Mouse (Mus musculus): ENCODE data around the gene Crispld2.

The Crispld2 gene

GRCm38 (mm10) chr8:120084783-120085182 is 92.5 kb downstream of the Crispld2 start:
- in situ Hi-C loops (cut with MboI; ENCODE audit: low pct_unique_long_range_greater_than_20kb in 1 of 2, low sequenced_read_pairs in 2 of 2, unreplicated experiment in 1 of 2), result no loop called here

GRCm38 (mm10) chr8:120089511-120089910 is 97.3 kb downstream of the Crispld2 start:
- in situ Hi-C loops (cut with MboI; ENCODE audit: low pct_unique_long_range_greater_than_20kb in 1 of 2, low sequenced_read_pairs in 2 of 2, unreplicated experiment in 1 of 2), result no loop called here

- in situ Hi-C loops (cut with MboI; ENCODE audit: low pct_unique_long_range_greater_than_20kb in 1 of 2, low sequenced_read_pairs in 2 of 2, unreplicated experiment in 1 of 2), result no loop called here
These were observed 98.8 kb downstream of the Crispld2 start for GRCm38 (mm10) chr8:120091032-120091431.

DNA sequence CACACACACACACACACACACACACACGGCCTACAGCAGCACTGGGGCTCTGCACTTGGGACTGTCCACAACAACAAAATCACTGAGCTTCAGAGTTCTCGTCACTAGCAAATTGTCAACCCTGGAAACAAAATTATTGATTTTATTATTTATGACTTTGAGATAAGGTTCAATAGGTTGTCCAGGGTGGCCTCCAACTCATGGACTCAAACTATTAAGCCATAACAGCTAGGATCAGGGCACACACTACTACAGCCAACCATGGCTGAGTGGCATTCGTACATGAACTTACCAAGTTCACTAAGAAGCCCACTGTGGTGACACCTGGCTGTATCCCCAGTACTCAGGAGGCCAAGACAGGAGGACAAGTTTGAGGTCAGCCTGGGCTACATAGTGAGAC is 100.9 kb downstream of the Crispld2 start:
- in situ Hi-C loops (cut with MboI; ENCODE audit: low pct_unique_long_range_greater_than_20kb in 1 of 2, low sequenced_read_pairs in 2 of 2, unreplicated experiment in 1 of 2), result no loop called here

DNA sequence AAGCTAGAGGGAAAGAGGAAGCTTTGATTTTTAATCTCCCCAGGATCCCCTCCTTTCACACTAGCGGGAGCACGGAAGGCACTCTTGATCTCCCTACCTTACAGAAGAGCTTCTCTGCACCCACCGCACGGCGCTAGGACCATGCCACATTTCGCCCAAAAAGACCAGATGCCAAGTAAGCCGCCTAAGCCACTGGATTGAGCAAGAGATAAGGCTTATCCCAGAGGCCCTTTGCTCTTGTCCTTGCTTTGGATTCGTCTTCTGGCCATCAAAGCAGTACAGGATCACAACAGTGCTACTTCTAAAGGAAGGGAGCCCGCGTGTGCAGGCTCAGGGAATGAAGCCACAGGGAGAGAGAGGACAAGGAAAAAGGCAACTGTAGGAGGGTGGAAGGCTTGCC is 102.6 kb downstream of the Crispld2 start:
- in situ Hi-C loops (cut with MboI; ENCODE audit: low pct_unique_long_range_greater_than_20kb in 1 of 2, low sequenced_read_pairs in 2 of 2, unreplicated experiment in 1 of 2), result no loop called here

- in situ Hi-C loops (cut with MboI; ENCODE audit: low pct_unique_long_range_greater_than_20kb in 1 of 2, low sequenced_read_pairs in 2 of 2, unreplicated experiment in 1 of 2), result no loop called here
These were observed 104.2 kb downstream of the Crispld2 start for GRCm38 (mm10) chr8:120096486-120096885.

GRCm38 (mm10) chr8:120100388-120101067 is 108.3 kb downstream of the Crispld2 start:
- in situ Hi-C loops (cut with MboI; ENCODE audit: low pct_unique_long_range_greater_than_20kb in 1 of 2, low sequenced_read_pairs in 2 of 2, unreplicated experiment in 1 of 2), result no loop called here

DNA sequence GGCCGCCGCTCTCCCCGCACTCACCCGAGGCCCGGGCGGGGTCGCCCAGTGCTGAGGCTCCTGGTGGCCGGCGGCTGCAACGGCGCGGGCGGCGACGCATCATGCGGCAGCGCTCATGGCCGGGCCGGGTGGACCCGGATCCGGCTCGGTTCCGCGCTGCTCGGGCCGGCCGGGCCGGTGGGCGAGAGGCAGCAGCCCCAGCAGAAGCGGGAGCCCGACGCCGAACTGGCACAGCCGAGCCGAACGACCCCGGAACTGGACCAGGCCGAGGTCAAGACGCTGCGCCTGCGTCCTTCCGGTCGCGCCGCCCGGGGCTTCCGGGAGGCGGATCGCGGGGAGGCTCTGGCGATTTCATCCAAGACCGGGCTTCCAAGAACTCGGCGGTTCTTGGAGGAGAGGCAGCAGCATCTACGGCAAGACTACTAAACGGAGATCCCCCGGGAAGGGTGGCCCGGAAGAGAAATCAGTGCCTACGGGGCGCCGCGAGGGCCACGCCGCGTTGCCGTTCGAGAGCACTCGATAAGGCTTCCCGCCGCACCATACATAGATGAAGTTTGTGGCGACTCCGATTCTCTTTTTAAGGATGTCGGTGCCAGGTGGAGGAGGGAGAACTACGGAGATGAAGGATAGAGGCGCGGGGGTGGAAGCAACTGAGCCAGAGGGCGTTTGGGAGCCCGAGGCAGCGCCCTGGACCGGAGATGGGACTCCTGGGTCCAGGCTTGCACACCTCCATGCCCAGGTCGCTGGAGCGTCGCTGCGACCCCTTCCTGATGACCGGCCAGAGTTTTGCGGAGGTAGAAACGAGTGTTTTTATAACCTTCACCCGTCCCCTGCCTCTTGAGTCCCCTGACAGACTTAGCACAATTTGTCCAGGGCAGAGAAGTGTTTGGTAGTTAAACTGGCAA is 109.1 kb downstream of the Crispld2 start, which contains the start of gene Zdhhc7:
TSS of gene Zdhhc7 (minus strand) at position 415 of the 905 bp plus-strand sequence.
- in situ Hi-C loops (cut with MboI; ENCODE audit: low pct_unique_long_range_greater_than_20kb in 1 of 2, low sequenced_read_pairs in 2 of 2, unreplicated experiment in 1 of 2), result no loop called here

All from mouse embryonic stem cell (cell line).